Mouse (Mus musculus): ENCODE data around the gene Gm17651. TPM values are rescaled to one million over a fixed set of nuclear protein-coding genes. Genes with fewer than 3 reads are reported as not detected.

Gene Gm17651
- polyA plus RNA-seq (2014; fragmentation: Illumina TruSeq; extraction: RNeasy Lipid Tissue Mini Kit (QIAGEN cat#74804); ENCODE audit: low read depth, low replicate concordance), result not detected

DNA sequence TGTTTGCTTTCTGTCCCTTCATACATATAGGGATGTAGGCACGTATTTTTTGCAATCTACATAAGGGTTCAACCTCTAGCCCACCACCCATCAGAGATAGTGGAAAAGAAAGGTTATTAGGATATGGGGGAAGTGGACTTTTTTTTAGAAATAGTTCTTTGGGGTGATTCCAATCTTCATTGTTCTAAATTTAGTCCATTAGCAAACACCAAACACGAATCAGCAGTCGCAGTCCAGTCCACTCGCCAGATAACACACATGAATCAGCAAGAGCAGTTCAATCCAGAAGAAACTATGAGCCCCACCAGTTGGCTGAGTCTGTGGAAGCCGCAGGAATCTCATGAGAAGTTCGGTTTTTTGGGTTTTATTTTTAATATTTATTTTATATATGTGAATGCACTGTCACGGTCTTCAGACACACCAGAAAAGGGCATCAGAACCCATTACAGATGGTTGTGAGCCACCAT lies at the start of gene Gm17651:
TSS of gene Gm17651 (minus strand) at position 51 of the 467 bp plus-strand sequence.

GRCm38 (mm10) chr3:97657655-97658411 lies 16.7 kb downstream of the Gm17651 start, which contains the start of gene Prkab2:
Gene Prkab2 (plus strand): TSS chr3:97658193.

GRCm38 (mm10) chr3:97628391-97629001 lies 46.0 kb downstream of the Gm17651 start, which contains the start of gene Fmo5:
Gene Fmo5 (plus strand): TSS chr3:97628804.

Other genes with a start within 250 kb of the Gm17651 start
- gene Chd1l, start 64.5 kb downstream of the Gm17651 start, polyA plus RNA-seq (2014; fragmentation: Illumina TruSeq; extraction: RNeasy Lipid Tissue Mini Kit (QIAGEN cat#74804); ENCODE audit: low read depth, low replicate concordance), result 2.3 TPM
- gene Fmo5, start 45.9 kb downstream of the Gm17651 start, polyA plus RNA-seq (2014; fragmentation: Illumina TruSeq; extraction: RNeasy Lipid Tissue Mini Kit (QIAGEN cat#74804); ENCODE audit: low read depth, low replicate concordance), result 543 TPM
- 1.9 TPM for gene Prkab2, start 16.5 kb downstream of the Gm17651 start, polyA plus RNA-seq (2014; fragmentation: Illumina TruSeq; extraction: RNeasy Lipid Tissue Mini Kit (QIAGEN cat#74804); ENCODE audit: low read depth, low replicate concordance)
- 33.6 TPM for gene Pde4dip, start 214.0 kb upstream of the Gm17651 start, polyA plus RNA-seq (2014; fragmentation: Illumina TruSeq; extraction: RNeasy Lipid Tissue Mini Kit (QIAGEN cat#74804); ENCODE audit: low read depth, low replicate concordance)
- 54.7 TPM for gene Sec22b, start 226.5 kb upstream of the Gm17651 start, polyA plus RNA-seq (2014; fragmentation: Illumina TruSeq; extraction: RNeasy Lipid Tissue Mini Kit (QIAGEN cat#74804); ENCODE audit: low read depth, low replicate concordance)

Data from liver, adult 10 weeks (tissue).